23 mouse cellular contexts compared by ENCODE assay signal in the genomic region with DNA sequence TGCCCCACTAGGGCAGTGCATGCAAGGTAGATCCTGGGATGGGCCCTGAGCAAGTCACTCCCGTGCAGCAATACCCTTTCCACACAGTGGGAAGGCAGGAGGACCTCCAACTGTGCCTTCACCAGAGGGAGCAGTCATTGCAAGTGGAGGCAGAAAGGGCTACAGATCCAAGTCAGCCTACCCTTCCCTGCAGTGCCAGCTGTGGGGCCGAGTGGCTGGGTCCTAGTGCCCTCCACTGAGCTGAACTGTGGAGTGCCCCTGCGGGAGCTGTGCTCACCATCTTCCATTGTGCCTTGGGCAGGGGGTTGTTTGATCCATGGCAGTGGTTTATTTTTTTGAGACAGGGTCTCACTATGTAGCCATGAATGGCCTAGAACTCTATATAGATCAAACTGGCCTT. TPM values are rescaled to one million over a fixed set of nuclear protein-coding genes. Genes with fewer than 3 reads are reported as not detected.
DNase-seq lines count a peak whose midpoint lies in the region; ATAC-seq and TF ChIP-seq lines count a peak whose summit lies in the region.
"Had no signal": no experiment of that assay in that cellular context is flagged by ENCODE, and none has a peak within 500 bp of the region (broad histone marks: within the 10 kb centered on the region; RNA-seq: fewer than 3 reads in every experiment).

No protein-coding gene starts in this region.

- no peak for DNase-seq in heart, postnatal 10 days
- DNase-seq in heart, postnatal 0 days (ENCODE audit: low spot score), result no peak
- DNase-seq in heart, postnatal 36 days, result no peak
- DNase-seq in brain, adult 2 months (ENCODE audit: low read depth, low spot score), result peak; percentile 71
- DNase-seq in cerebellum, postnatal 36 days, result no peak
- no peak for DNase-seq in kidney, postnatal 25 days
- DNase-seq: adrenal gland, postnatal 36 days; cerebellum, adult 11 months; cerebellum, adult 9-11 months; kidney, adult 9 months; kidney, postnatal 14 days; liver, postnatal 0 days; thymus, adult 2 months; thymus, postnatal 4 days had no signal

- TF ChIP-seq CTCF in heart, postnatal 0 days (IDR thresholded peaks at IDR 0.05; ENCODE audit: low read depth), result no peak

- peaks cover 82% of the 10 kb centered on the region for H3K4me1 ChIP-seq in heart, embryonic 11.5 days (ENCODE audit: control insufficient read depth, insufficient read depth, low read length)
- H3K4me1 ChIP-seq in heart, postnatal 0 days (ENCODE audit: control insufficient read depth, insufficient read depth), result peaks cover 21% of the 10 kb centered on the region
- H3K4me1 ChIP-seq in midbrain, embryonic 13.5 days (replicated peaks), result peaks cover 53% of the 10 kb centered on the region

- TF ChIP-seq EP300 in heart, postnatal 0 days (IDR thresholded peaks at IDR 0.05; ENCODE audit: low read depth), result no peak

- WGBS in heart, embryonic 11.5 days (ENCODE audit: insufficient replicate concordance), result 52% methylated on average over 3 of the region's 3 CpGs
- WGBS in heart, postnatal 0 days, result 40% methylated on average over 3 of the region's 3 CpGs
- 42% methylated on average over 3 of the region's 3 CpGs for WGBS in midbrain, embryonic 13.5 days

- no peak for ATAC-seq in heart, embryonic 11.5 days (replicated peaks; ENCODE audit: insufficient number of reproducible peaks, low FRiP score, low TSS enrichment)
- ATAC-seq in heart, postnatal 0 days (ENCODE audit: insufficient read depth, low read depth), result no peak; the same call in 1 of the 2 replicates
- ATAC-seq in midbrain, embryonic 13.5 days, result 0 out of 2 replicates have a peak, but pooled peaks have one; percentile 19
- ATAC-seq: forebrain, embryonic 13.5 days; liver, postnatal 0 days; lung, postnatal 0 days; Patski had no signal

- intact Hi-C loops in heart, postnatal 10 days (cut with DNase I), result no loop called here
- intact Hi-C loops in heart, postnatal 36 days (cut with DNase I), result no loop called here

- H3K4me3 ChIP-seq in heart, embryonic 11.5 days (ENCODE audit: low read depth, low read length), result no peak overlapping the region
- no peak overlapping the region for H3K4me3 ChIP-seq in heart, postnatal 0 days (ENCODE audit: low read depth, low read length)
- H3K4me3 ChIP-seq in midbrain, embryonic 13.5 days (replicated peaks), result no peak overlapping the region
- H3K4me3 ChIP-seq: embryonic facial prominence, embryonic 12.5 days; forebrain, embryonic 13.5 days; limb, embryonic 12.5 days had no signal

- peak overlapping the region; percentile 53; the same call in 1 of the 2 replicates for H3K9ac ChIP-seq in heart, embryonic 11.5 days (ENCODE audit: low read depth, low read length)
- no peak overlapping the region for H3K9ac ChIP-seq in heart, postnatal 0 days (replicated peaks; ENCODE audit: low read depth, low read length)
- H3K9ac ChIP-seq in midbrain, embryonic 13.5 days (replicated peaks), result no peak overlapping the region
- H3K9ac ChIP-seq: embryonic facial prominence, embryonic 12.5 days; forebrain, embryonic 13.5 days; limb, embryonic 12.5 days; liver, postnatal 0 days had no signal

- peak overlapping the region; percentile 93 for H3K27ac ChIP-seq in heart, embryonic 11.5 days (ENCODE audit: low read depth, low read length)
- H3K27ac ChIP-seq in heart, postnatal 0 days (ENCODE audit: low read depth), result peak overlapping the region; percentile 87
- peak overlapping the region; percentile 63; the same call in 1 of the 2 replicates for H3K27ac ChIP-seq in midbrain, embryonic 13.5 days
- H3K27ac ChIP-seq: embryonic facial prominence, embryonic 12.5 days; forebrain, embryonic 13.5 days; limb, embryonic 12.5 days; macrophage had no signal

- H3K9me3 ChIP-seq in heart, embryonic 11.5 days (replicated peaks; ENCODE audit: control insufficient read depth, low read length), result no peaks in the 10 kb centered on the region
- H3K9me3 ChIP-seq in heart, postnatal 0 days (replicated peaks; ENCODE audit: control insufficient read depth, low read length), result no peaks in the 10 kb centered on the region
- H3K9me3 ChIP-seq in midbrain, embryonic 13.5 days, result no peaks in the 10 kb centered on the region
- H3K9me3 ChIP-seq: embryonic facial prominence, embryonic 12.5 days; forebrain, embryonic 13.5 days; limb, embryonic 12.5 days had no signal

- peak overlapping the region; percentile 46 for H3K4me2 ChIP-seq in heart, embryonic 11.5 days
- peak overlapping the region; percentile 44 for H3K4me2 ChIP-seq in heart, postnatal 0 days (ENCODE audit: low read depth, low read length)
- peak overlapping the region; percentile 16; the same call in 1 of the 2 replicates for H3K4me2 ChIP-seq in midbrain, embryonic 13.5 days (replicated peaks)
- H3K4me2 ChIP-seq: embryonic facial prominence, embryonic 12.5 days; forebrain, embryonic 13.5 days; limb, embryonic 12.5 days; liver, embryonic 11.5 days had no signal

- H3K27me3 ChIP-seq in heart, embryonic 11.5 days (ENCODE audit: control insufficient read depth, insufficient read depth, low read length), result no peaks in the 10 kb centered on the region
- no peaks in the 10 kb centered on the region for H3K27me3 ChIP-seq in heart, postnatal 0 days (ENCODE audit: control insufficient read depth, insufficient read depth, low read length)
- no peaks in the 10 kb centered on the region for H3K27me3 ChIP-seq in midbrain, embryonic 13.5 days
- H3K27me3 ChIP-seq: embryonic facial prominence, embryonic 12.5 days; forebrain, embryonic 13.5 days; limb, embryonic 12.5 days; Patski had no signal

- H3K36me3 ChIP-seq in heart, embryonic 11.5 days (ENCODE audit: control insufficient read depth, insufficient read depth, low read length), result peaks cover 12% of the 10 kb centered on the region
- peaks cover 27% of the 10 kb centered on the region; the same call in 1 of the 2 replicates for H3K36me3 ChIP-seq in heart, postnatal 0 days (replicated peaks; ENCODE audit: control insufficient read depth, insufficient read depth, low read length)
- H3K36me3 ChIP-seq in midbrain, embryonic 13.5 days, result peaks cover 66% of the 10 kb centered on the region

RNA-seq across cellular contexts. Expression of a gene that starts 34.4 kb away (rescaled TPM):
- 42.8 and 46.5 TPM in 2 replicates for polyA plus RNA-seq in heart, embryonic 11.5 days (2014; fragmentation: Nextera tagmentation; extraction: Ambion mirVana)
- total RNA-seq in heart, postnatal 10 days (2021), result 10 to 100 TPM; 10.8 to 17.1 TPM
- total RNA-seq in heart, postnatal 0 days (2014; rRNA removed; ENCODE audit: low replicate concordance), result 24.9 and 31.4 TPM in 2 replicates
- polyA plus RNA-seq in heart, postnatal 0 days (2015; fragmentation: Nextera tagmentation; extraction: Ambion mirVana), result 17.7 and 18.6 TPM in 2 replicates
- 10 to 100 TPM in 1 of 2 experiments, 1 to 10 TPM in 1; 9.5 to 10.5 TPM for total RNA-seq in heart, postnatal 36 days (2021)
- polyA plus RNA-seq in midbrain, embryonic 13.5 days (2015; fragmentation: Nextera tagmentation; extraction: Ambion mirVana), result 116 and 120 TPM in 2 replicates

RNA-seq across cellular contexts. Expression of a gene that starts 59.1 kb away (rescaled TPM):
- 30.4 and 33.8 TPM in 2 replicates for polyA plus RNA-seq in heart, embryonic 11.5 days (2014; fragmentation: Nextera tagmentation; extraction: Ambion mirVana)
- 10 to 100 TPM; 42.1 to 42.3 TPM for total RNA-seq in heart, postnatal 10 days (2021)
- 42.2 and 69.4 TPM in 2 replicates for total RNA-seq in heart, postnatal 0 days (2014; rRNA removed; ENCODE audit: low replicate concordance)
- polyA plus RNA-seq in heart, postnatal 0 days (2015; fragmentation: Nextera tagmentation; extraction: Ambion mirVana), result 19.1 and 20.3 TPM in 2 replicates
- total RNA-seq in heart, postnatal 36 days (2021), result 10 to 100 TPM; 30.3 to 38.7 TPM
- 37.5 and 40.0 TPM in 2 replicates for polyA plus RNA-seq in midbrain, embryonic 13.5 days (2015; fragmentation: Nextera tagmentation; extraction: Ambion mirVana)
